Mouse (Mus musculus) stomach, postnatal 0 days (tissue): ENCODE results near the gene Adgrg6. TPM values are rescaled to one million over a fixed set of nuclear protein-coding genes. Genes with fewer than 3 reads are reported as not detected.

Source experiments
- ATAC-seq: fragments of 200-750 bp; cut with Nextera tagmentation; 2 replicates; pipeline ENCODE4 v1.8.0; 2017; ENCODE audit not compliant: low FRiP score, low TSS enrichment
- DNase-seq: peaks from one replicate; pipeline ENCODE4 v3.0.0-alpha.2; 2016; ENCODE audit warnings: low spot score
- H3K27ac ChIP-seq: fragments of 300-500 bp; sonication (generic); replicated peaks from 2 replicates; pipeline ENCODE4 v1.5.1; 2014; ENCODE audit warnings: mild to moderate bottlenecking, control low read depth
- H3K27me3 ChIP-seq: fragments of 300-500 bp; sonication (generic); 2 replicates; pipeline ENCODE4 v1.6.1; 2014; ENCODE audit warnings: low read length; ENCODE audit not compliant: control insufficient read depth, insufficient read depth
- H3K36me3 ChIP-seq: fragments of 300-500 bp; sonication (generic); 2 replicates; pipeline ENCODE4 v1.6.1; 2014; ENCODE audit warnings: low read length, mixed read lengths; ENCODE audit not compliant: control insufficient read depth, insufficient read depth
- H3K4me1 ChIP-seq: fragments of 300-500 bp; sonication (generic); replicated peaks from 2 replicates; pipeline ENCODE4 v1.6.1; 2014; ENCODE audit warnings: antibody characterized with exemption; ENCODE audit not compliant: control insufficient read depth, insufficient read depth
- H3K4me2 ChIP-seq: fragments of 300-500 bp; sonication (generic); replicated peaks from 2 replicates; pipeline ENCODE4 v1.6.1; 2014; ENCODE audit warnings: low read depth, mild to moderate bottlenecking, control low read depth, moderate library complexity
- H3K4me3 ChIP-seq: fragments of 300-500 bp; sonication (generic); 2 replicates; pipeline ENCODE4 v1.5.1; 2014; ENCODE audit warnings: low read depth, low read length, control low read depth
- H3K9ac ChIP-seq: fragments of 300-500 bp; sonication (generic); 2 replicates; pipeline ENCODE4 v1.6.1; 2014; ENCODE audit warnings: mild to moderate bottlenecking, low read length, control low read depth, mixed read lengths
- H3K9me3 ChIP-seq: fragments of 300-500 bp; sonication (generic); 2 replicates; pipeline ENCODE4 v1.6.1; 2016; ENCODE audit warnings: low read length; ENCODE audit not compliant: control insufficient read depth
- CTCF ChIP-seq: IDR thresholded peaks from 2 replicates; pipeline ENCODE4 v1.5.1; 2016; ENCODE audit warnings: antibody characterized with exemption, low read depth, mild to moderate bottlenecking, moderate library complexity
- EP300 ChIP-seq: optimal IDR thresholded peaks from 2 replicates; pipeline ENCODE3; 2016; ENCODE audit warnings: antibody characterized with exemption
- WGBS: fragments of 180-500 bp; shearing (Covaris S2); extraction: QIAGEN DNeasy Blood & Tissue Kit; methylation state at CpG from one replicate; pipeline ENCODE4 v1.1.7; 2014; 5-methylcytosine and 5-hydroxymethylcytosine counted together
- polyA plus RNA-seq: library from polyadenylated mRNA; unstranded; fragments of >200 nt; fragmentation: Nextera tagmentation; extraction: Ambion mirVana; gene quantifications from 2 replicates; pipeline ENCODE4 v1.2.1, GENCODE M21; 2015

Gene Adgrg6
- polyA plus RNA-seq, 1 experiment from 2014 or later: 8.1 TPM

GRCm38 (mm10) chr10:14482483-14482882, 63.0 kb downstream of the Adgrg6 start:
- no peak for ATAC-seq
- H3K27me3 ChIP-seq: no peaks in the 10 kb centered on the region

DNA sequence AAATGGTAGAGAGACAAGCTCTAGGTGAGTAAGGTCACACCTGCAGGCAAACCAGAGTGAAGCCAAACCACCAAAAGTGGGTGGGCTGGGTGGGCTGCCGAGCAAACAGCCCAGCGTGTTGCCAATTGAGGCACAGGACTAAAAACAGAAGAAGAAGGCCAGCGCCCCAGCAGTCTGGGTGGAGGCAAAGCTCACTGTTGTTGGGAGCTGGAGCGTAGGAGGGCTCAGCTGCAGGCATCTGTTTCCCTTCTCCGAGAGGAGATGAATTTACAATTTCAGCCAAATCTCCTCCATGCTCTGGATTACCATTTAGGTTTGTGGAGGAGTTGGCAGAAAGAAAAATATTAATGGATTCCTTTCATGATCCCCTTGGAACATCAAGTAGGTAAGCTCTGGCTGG, 64.5 kb downstream of the Adgrg6 start:
- Histone ChIP-seq H3K9ac (no peak overlapping the region), H3K4me2 (no peak overlapping the region), H3K27me3 (no peaks in the 10 kb centered on the region), H3K36me3 (no peaks in the 10 kb centered on the region), H3K4me3 (no peak overlapping the region), H3K27ac (no peak overlapping the region), H3K4me1 (no peaks in the 10 kb centered on the region), H3K9me3 (no peaks in the 10 kb centered on the region)
- 44% methylated on average over 5 of the region's 5 CpGs for WGBS
- ATAC-seq (no peak), DNase-seq (no peak)
- no peak for TF ChIP-seq EP300
- no peak for TF ChIP-seq CTCF

More at GRCm38 (mm10) chr10:14482483-14482882, 63.0 kb downstream of the Adgrg6 start:
- H3K4me1 ChIP-seq: no peaks in the 10 kb centered on the region
- WGBS: 51% methylated on average over 5 of the region's 5 CpGs
- H3K9me3 ChIP-seq: no peaks in the 10 kb centered on the region
- TF ChIP-seq CTCF (no peak), EP300 (no peak)
- no peaks in the 10 kb centered on the region for H3K36me3 ChIP-seq
- no peak overlapping the region for H3K9ac ChIP-seq
- no peak overlapping the region for H3K4me2 ChIP-seq
- no peak overlapping the region for H3K4me3 ChIP-seq
- DNase-seq: no peak
- no peak overlapping the region for H3K27ac ChIP-seq

- Histone ChIP-seq H3K9ac (no peak overlapping the region), H3K27me3 (no peaks in the 10 kb centered on the region), H3K27ac (no peak overlapping the region), H3K4me1 (no peaks in the 10 kb centered on the region), H3K36me3 (no peaks in the 10 kb centered on the region), H3K4me2 (no peak overlapping the region), H3K9me3 (no peaks in the 10 kb centered on the region), H3K4me3 (no peak overlapping the region)
- TF ChIP-seq CTCF (no peak), EP300 (no peak)
- ATAC-seq (no peak), DNase-seq (no peak)
- WGBS: 64% methylated on average over 1 of the region's 1 CpGs
Observed at GRCm38 (mm10) chr10:14476393-14476792, 69.1 kb downstream of the Adgrg6 start.

DNA sequence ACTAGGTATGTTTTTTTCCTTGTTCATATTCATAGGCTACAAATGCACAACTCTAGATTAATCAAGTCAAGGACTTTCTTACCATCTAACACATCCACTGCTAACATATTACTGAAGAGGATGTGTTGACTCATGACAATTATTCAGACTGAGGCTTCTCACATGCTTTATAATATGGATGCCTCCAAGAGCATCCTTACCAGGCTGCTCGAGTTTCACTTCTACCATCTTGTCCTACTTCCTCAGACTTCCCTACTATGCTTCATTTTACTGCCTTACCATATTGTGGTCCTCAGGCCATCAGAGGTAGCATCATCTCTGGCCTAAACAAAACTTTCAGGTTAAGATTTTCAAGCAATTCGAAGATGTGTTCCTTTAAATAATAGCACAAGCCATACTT, 69.8 kb downstream of the Adgrg6 start:
- H3K36me3 ChIP-seq: no peaks in the 10 kb centered on the region
- H3K4me2 ChIP-seq: no peak overlapping the region
- no peak overlapping the region for H3K9ac ChIP-seq
- TF ChIP-seq CTCF (no peak), EP300 (no peak)
- H3K4me1 ChIP-seq: no peaks in the 10 kb centered on the region
- DNase-seq: no peak
- ATAC-seq: no peak
- no peak overlapping the region for H3K27ac ChIP-seq
- 86% methylated on average over 2 of the region's 2 CpGs for WGBS
- no peaks in the 10 kb centered on the region for H3K27me3 ChIP-seq
- no peaks in the 10 kb centered on the region for H3K9me3 ChIP-seq
- no peak overlapping the region for H3K4me3 ChIP-seq

GRCm38 (mm10) chr10:14474541-14475305, 70.7 kb downstream of the Adgrg6 start:
- H3K9me3 ChIP-seq: no peaks in the 10 kb centered on the region
- no peaks in the 10 kb centered on the region for H3K4me1 ChIP-seq
- no peak overlapping the region for H3K9ac ChIP-seq
- no peak overlapping the region for H3K4me2 ChIP-seq
- no peak for ATAC-seq
- no peak overlapping the region for H3K27ac ChIP-seq
- H3K36me3 ChIP-seq: no peaks in the 10 kb centered on the region
- no peak for TF ChIP-seq EP300
- TF ChIP-seq CTCF: no peak
- no peak overlapping the region for H3K4me3 ChIP-seq
- DNase-seq: no peak
- no peaks in the 10 kb centered on the region for H3K27me3 ChIP-seq
- WGBS: 64% methylated on average over 8 of the region's 8 CpGs

GRCm38 (mm10) chr10:14471039-14471550, 74.4 kb downstream of the Adgrg6 start:
- no peaks in the 10 kb centered on the region for H3K36me3 ChIP-seq
- H3K27ac ChIP-seq: no peak overlapping the region
- 58% methylated on average over 5 of the region's 5 CpGs for WGBS
- H3K4me1 ChIP-seq: no peaks in the 10 kb centered on the region
- TF ChIP-seq EP300 (no peak), CTCF (no peak)
- no peaks in the 10 kb centered on the region for H3K9me3 ChIP-seq
- no peaks in the 10 kb centered on the region for H3K27me3 ChIP-seq
- ATAC-seq: no peak
- DNase-seq: no peak
- no peak overlapping the region for H3K4me2 ChIP-seq
- H3K9ac ChIP-seq: no peak overlapping the region
- H3K4me3 ChIP-seq: no peak overlapping the region
